Mouse (Mus musculus): ENCODE data around the gene Tesmin. TPM values are rescaled to one million over a fixed set of nuclear protein-coding genes. Genes with fewer than 3 reads are reported as not detected.
A peak's percentile ranks its signal among the peaks of the same experiment; 100 is the strongest.

The Tesmin gene
- polyA plus RNA-seq, 1 experiment: 0.85 TPM

DNA sequence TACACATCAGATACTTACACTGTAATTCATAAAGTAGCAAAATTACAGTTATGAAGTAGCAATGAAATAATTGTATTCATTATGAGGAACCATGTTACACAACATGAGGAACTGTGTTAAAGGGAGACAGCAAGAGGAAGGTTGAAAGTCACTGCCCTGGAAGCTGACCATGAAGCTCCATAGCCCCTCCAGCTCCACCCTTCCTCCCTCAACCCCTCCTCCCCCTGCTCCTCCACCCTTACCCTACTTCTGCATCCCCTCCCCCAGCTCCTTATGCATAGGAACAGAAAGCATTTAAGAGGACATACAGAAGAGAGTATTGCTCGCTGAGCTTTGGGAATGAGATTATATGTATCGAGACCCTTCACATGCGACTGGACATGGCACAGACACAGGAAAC is 10.0 kb upstream of the Tesmin start:
- no peak overlapping the region for H3K4me3 ChIP-seq (ENCODE audit: control insufficient read depth, insufficient read depth, low read length)
- no peak for TF ChIP-seq POLR2A (IDR thresholded peaks at IDR 0.05; ENCODE audit: control insufficient read depth, extremely low read depth, insufficient read depth, low read length, poor library complexity)
- no peak for TF ChIP-seq CTCF (IDR thresholded peaks at IDR 0.05; ENCODE audit: borderline replicate concordance, control insufficient read depth, extremely low read depth, insufficient read depth, low read length, poor library complexity)
- no peaks in the 10 kb centered on the region for H3K27me3 ChIP-seq (ENCODE audit: control insufficient read depth, insufficient read depth, low read length)
- no peak for DNase-seq
- 93% methylated on average over 3 of the region's 3 CpGs for WGBS
- no peak overlapping the region for H3K27ac ChIP-seq (ENCODE audit: control insufficient read depth, insufficient read depth, low read length)
- no peaks in the 10 kb centered on the region for H3K4me1 ChIP-seq (replicated peaks; ENCODE audit: control insufficient read depth, insufficient read depth, low read length)
- peaks cover 4% of the 10 kb centered on the region for H3K36me3 ChIP-seq (ENCODE audit: control insufficient read depth, insufficient read depth, low read length)

DNA sequence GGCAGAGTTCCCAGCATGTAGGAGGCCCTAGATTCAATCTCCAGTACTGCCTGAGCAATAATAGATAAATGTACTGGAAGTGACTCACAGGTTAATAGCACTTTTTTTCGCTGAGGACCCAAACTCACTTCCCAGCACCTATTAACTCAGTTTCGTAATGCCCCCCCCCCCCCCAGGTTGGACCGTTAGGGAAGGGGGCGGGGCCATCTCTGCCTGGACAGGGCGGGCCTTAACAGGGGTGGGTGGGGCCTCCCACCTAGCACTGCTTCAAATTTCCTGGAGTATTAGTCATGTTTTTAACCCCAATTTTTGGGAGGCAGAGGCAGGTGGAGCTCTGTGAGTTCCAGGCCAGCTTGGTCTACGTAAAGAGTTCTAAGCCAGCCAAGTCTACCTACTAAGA is 596 bp upstream of the Tesmin start:
- Histone ChIP-seq H3K36me3 (ENCODE audit: control insufficient read depth, insufficient read depth, low read length) (peaks cover 9% of the 10 kb centered on the region), H3K27me3 (ENCODE audit: control insufficient read depth, insufficient read depth, low read length) (no peaks in the 10 kb centered on the region), H3K4me1 (replicated peaks; ENCODE audit: control insufficient read depth, insufficient read depth, low read length) (peaks cover 6% of the 10 kb centered on the region; the same call in 1 of the 2 replicates), H3K27ac (ENCODE audit: control insufficient read depth, insufficient read depth, low read length) (no peak overlapping the region), H3K4me3 (ENCODE audit: control insufficient read depth, insufficient read depth, low read length) (no peak overlapping the region)
- no peak for DNase-seq
- TF ChIP-seq POLR2A (IDR thresholded peaks at IDR 0.05; ENCODE audit: control insufficient read depth, extremely low read depth, insufficient read depth, low read length, poor library complexity): no peak
- no peak for TF ChIP-seq CTCF (IDR thresholded peaks at IDR 0.05; ENCODE audit: borderline replicate concordance, control insufficient read depth, extremely low read depth, insufficient read depth, low read length, poor library complexity)
- 74% methylated on average over 6 of the region's 6 CpGs for WGBS

DNA sequence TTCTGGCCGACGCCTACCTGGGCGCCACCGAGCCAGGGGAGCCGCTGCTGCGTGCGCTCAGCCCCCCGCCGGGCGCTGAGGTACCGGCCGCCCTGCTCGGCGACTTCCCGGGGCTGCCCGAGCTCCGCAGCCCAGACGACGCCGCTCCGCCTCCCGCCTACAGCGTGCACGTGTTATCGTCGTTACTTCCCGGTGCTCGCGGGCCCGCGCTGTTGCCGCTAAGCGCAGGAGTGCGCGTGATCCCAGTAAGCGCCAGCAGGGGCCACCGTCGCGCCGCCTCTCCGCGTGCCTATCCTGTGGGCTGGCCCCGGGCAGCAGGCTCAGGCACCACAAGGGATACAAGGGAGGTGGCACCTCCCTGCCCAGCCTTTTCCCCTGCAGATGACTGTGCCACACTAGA is 432 bp downstream of the Tesmin start:
- Histone ChIP-seq H3K4me3 (ENCODE audit: control insufficient read depth, insufficient read depth, low read length) (peak overlapping the region; percentile 53), H3K27me3 (ENCODE audit: control insufficient read depth, insufficient read depth, low read length) (no peaks in the 10 kb centered on the region), H3K36me3 (ENCODE audit: control insufficient read depth, insufficient read depth, low read length) (peaks cover 5% of the 10 kb centered on the region), H3K4me1 (replicated peaks; ENCODE audit: control insufficient read depth, insufficient read depth, low read length) (peaks cover 6% of the 10 kb centered on the region; the same call in 1 of the 2 replicates), H3K27ac (ENCODE audit: control insufficient read depth, insufficient read depth, low read length) (no peak overlapping the region)
- peak; percentile 94 for DNase-seq
- TF ChIP-seq CTCF (IDR thresholded peaks at IDR 0.05; ENCODE audit: borderline replicate concordance, control insufficient read depth, extremely low read depth, insufficient read depth, low read length, poor library complexity) (peak; percentile 91), POLR2A (IDR thresholded peaks at IDR 0.05; ENCODE audit: control insufficient read depth, extremely low read depth, insufficient read depth, low read length, poor library complexity) (no peak; the same call in 1 of the 2 replicates)
- WGBS: under 1% methylated on average over 43 of the region's 43 CpGs

DNA sequence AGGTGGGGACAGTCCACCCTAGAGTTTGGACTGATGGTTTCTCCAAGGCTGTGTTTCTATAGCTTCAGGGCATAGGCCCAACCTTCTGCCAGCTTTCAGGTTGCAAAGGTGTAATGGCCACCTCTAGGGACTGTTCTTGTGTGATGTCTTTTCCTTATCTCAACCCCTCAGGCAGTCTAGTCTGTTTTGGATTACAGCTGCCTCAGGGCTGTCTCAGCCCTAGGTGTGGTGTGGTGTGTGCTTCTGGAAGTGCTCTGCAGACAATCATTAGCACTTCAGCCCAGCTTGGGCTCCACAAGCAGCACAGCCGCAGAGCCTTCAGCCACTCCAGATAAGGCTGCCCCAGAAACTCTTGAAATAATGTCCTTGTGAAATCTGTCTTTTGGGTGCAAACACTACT is 3.7 kb downstream of the Tesmin start:
- TF ChIP-seq POLR2A (IDR thresholded peaks at IDR 0.05; ENCODE audit: control insufficient read depth, extremely low read depth, insufficient read depth, low read length, poor library complexity): no peak
- TF ChIP-seq CTCF (IDR thresholded peaks at IDR 0.05; ENCODE audit: borderline replicate concordance, control insufficient read depth, extremely low read depth, insufficient read depth, low read length, poor library complexity): no peak
- H3K27ac ChIP-seq (ENCODE audit: control insufficient read depth, insufficient read depth, low read length): no peak overlapping the region
- no peak for DNase-seq
- H3K27me3 ChIP-seq (ENCODE audit: control insufficient read depth, insufficient read depth, low read length): no peaks in the 10 kb centered on the region
- H3K4me1 ChIP-seq (replicated peaks; ENCODE audit: control insufficient read depth, insufficient read depth, low read length): peaks cover 6% of the 10 kb centered on the region; the same call in 1 of the 2 replicates
- no peaks in the 10 kb centered on the region for H3K36me3 ChIP-seq (ENCODE audit: control insufficient read depth, insufficient read depth, low read length)
- 97% methylated on average over 1 of the region's 1 CpGs for WGBS
- H3K4me3 ChIP-seq (ENCODE audit: control insufficient read depth, insufficient read depth, low read length): no peak overlapping the region

DNA sequence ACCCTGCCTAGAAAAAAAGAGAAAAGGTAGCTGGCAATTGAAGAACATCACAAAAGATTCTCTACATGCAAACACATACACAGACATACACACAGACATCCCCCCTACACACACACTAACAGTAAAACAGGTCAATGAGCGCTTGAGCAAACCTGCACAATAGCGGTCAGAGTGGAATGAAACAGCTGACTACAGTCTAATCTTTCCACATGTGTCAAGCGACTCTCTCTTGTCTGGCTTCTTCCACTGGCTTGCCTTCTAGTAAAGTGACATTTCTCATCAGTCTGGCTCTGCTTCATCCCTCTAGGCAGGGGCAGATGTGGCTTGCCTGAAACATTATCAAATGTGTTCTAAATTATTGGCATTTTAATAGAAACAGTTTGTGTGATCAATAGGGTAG is 5.6 kb downstream of the Tesmin start:
- WGBS: 94% methylated on average over 3 of the region's 3 CpGs
- no peak overlapping the region for H3K4me3 ChIP-seq (ENCODE audit: control insufficient read depth, insufficient read depth, low read length)
- DNase-seq: no peak
- TF ChIP-seq POLR2A (IDR thresholded peaks at IDR 0.05; ENCODE audit: control insufficient read depth, extremely low read depth, insufficient read depth, low read length, poor library complexity) (no peak), CTCF (IDR thresholded peaks at IDR 0.05; ENCODE audit: borderline replicate concordance, control insufficient read depth, extremely low read depth, insufficient read depth, low read length, poor library complexity) (no peak)
- 0 out of 2 replicates have a peak, but pooled peaks cover 2% of the 10 kb centered on the region for H3K4me1 ChIP-seq (replicated peaks; ENCODE audit: control insufficient read depth, insufficient read depth, low read length)
- no peaks in the 10 kb centered on the region for H3K36me3 ChIP-seq (ENCODE audit: control insufficient read depth, insufficient read depth, low read length)
- no peak overlapping the region for H3K27ac ChIP-seq (ENCODE audit: control insufficient read depth, insufficient read depth, low read length)
- no peaks in the 10 kb centered on the region for H3K27me3 ChIP-seq (ENCODE audit: control insufficient read depth, insufficient read depth, low read length)

DNA sequence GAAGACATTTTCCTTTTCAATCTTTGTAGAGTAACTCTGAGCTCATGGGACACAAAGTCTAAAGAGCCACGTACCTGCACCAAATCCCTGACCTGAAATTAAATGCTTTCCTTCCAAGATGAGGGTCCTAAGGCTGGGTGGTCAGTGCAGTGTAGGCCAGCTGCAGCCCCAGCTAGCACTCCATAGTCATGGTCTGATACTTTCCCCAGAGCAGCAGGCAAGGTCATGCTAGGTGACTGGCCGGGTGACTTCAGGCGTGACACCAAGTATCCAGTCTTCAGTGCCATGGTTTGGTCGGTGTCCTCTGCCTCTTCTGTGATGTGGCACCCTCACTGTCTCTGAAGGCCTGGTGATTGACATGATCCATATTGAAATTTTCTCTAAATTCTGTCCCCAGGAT is 11.4 kb downstream of the Tesmin start:
- Histone ChIP-seq H3K4me3 (ENCODE audit: control insufficient read depth, insufficient read depth, low read length) (no peak overlapping the region), H3K36me3 (ENCODE audit: control insufficient read depth, insufficient read depth, low read length) (no peaks in the 10 kb centered on the region), H3K4me1 (replicated peaks; ENCODE audit: control insufficient read depth, insufficient read depth, low read length) (no peaks in the 10 kb centered on the region; the same call in 1 of the 2 replicates), H3K27ac (ENCODE audit: control insufficient read depth, insufficient read depth, low read length) (no peak overlapping the region), H3K27me3 (ENCODE audit: control insufficient read depth, insufficient read depth, low read length) (no peaks in the 10 kb centered on the region)
- 96% methylated on average over 4 of the region's 4 CpGs for WGBS
- DNase-seq: no peak
- TF ChIP-seq POLR2A (IDR thresholded peaks at IDR 0.05; ENCODE audit: control insufficient read depth, extremely low read depth, insufficient read depth, low read length, poor library complexity) (no peak), CTCF (IDR thresholded peaks at IDR 0.05; ENCODE audit: borderline replicate concordance, control insufficient read depth, extremely low read depth, insufficient read depth, low read length, poor library complexity) (no peak)

DNA sequence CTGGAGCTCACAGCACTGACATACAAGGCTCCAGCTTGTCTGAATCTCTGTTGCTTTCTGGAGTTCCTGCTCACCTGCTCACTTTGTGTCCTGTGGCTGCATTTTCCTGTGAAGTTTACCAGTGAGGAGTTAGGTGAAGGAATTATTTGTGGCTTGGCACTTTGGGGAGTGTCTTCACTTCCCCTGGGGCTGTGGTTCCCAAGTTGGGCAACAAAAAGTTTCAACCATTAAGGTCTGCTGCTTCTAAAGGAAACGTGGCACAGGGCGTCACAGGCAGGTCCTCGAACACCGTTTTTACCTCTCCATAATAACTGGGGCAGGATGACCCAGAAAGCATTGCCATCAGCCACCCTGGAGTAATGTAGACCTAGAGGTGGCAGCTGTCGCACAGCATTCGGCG is 12.8 kb downstream of the Tesmin start:
- H3K27me3 ChIP-seq (ENCODE audit: control insufficient read depth, insufficient read depth, low read length): no peaks in the 10 kb centered on the region
- TF ChIP-seq CTCF (IDR thresholded peaks at IDR 0.05; ENCODE audit: borderline replicate concordance, control insufficient read depth, extremely low read depth, insufficient read depth, low read length, poor library complexity): no peak
- TF ChIP-seq POLR2A (IDR thresholded peaks at IDR 0.05; ENCODE audit: control insufficient read depth, extremely low read depth, insufficient read depth, low read length, poor library complexity): no peak
- H3K4me1 ChIP-seq (replicated peaks; ENCODE audit: control insufficient read depth, insufficient read depth, low read length): no peaks in the 10 kb centered on the region; the same call in 1 of the 2 replicates
- no peaks in the 10 kb centered on the region for H3K36me3 ChIP-seq (ENCODE audit: control insufficient read depth, insufficient read depth, low read length)
- no peak overlapping the region for H3K27ac ChIP-seq (ENCODE audit: control insufficient read depth, insufficient read depth, low read length)
- DNase-seq: no peak
- H3K4me3 ChIP-seq (ENCODE audit: control insufficient read depth, insufficient read depth, low read length): no peak overlapping the region
- 64% methylated on average over 7 of the region's 7 CpGs for WGBS
